ENCODE assay signal across 12 mouse cellular contexts in genomic region chr13:112416410-112417162, GRCm38 (mm10). TPM values are rescaled to one million over a fixed set of nuclear protein-coding genes. Genes with fewer than 3 reads are reported as not detected.
DNase-seq lines count a peak whose midpoint lies in the region; ATAC-seq and TF ChIP-seq lines count a peak whose summit lies in the region.
"Had no signal": no experiment of that assay in that cellular context is flagged by ENCODE, and none has a peak within 500 bp of the region (broad histone marks: within the 10 kb centered on the region; RNA-seq: fewer than 3 reads in every experiment).

No protein-coding gene starts in this region.

- no peak for TF ChIP-seq POLR2A in bone marrow macrophage, adult 2 months (IDR thresholded peaks at IDR 0.05; ENCODE audit: borderline replicate concordance, low read depth, low read length)

- H3K9ac ChIP-seq in heart, embryonic 14.5 days (ENCODE audit: low read length), result no peak overlapping the region
- H3K9ac ChIP-seq in limb, embryonic 11.5 days (ENCODE audit: low read length), result no peak overlapping the region
- H3K9ac ChIP-seq: neural tube, embryonic 12.5 days had no signal

- no peak for ATAC-seq in heart, embryonic 14.5 days (ENCODE audit: insufficient number of reproducible peaks, insufficient read depth, low FRiP score, low read depth)
- 0 out of 2 replicates have a peak, but pooled peaks have one; percentile 70 for ATAC-seq in limb, embryonic 11.5 days (ENCODE audit: insufficient number of reproducible peaks, low FRiP score, low TSS enrichment, low read depth)

- intact Hi-C loops in left cerebral cortex, adult 2 months (cut with DNase I), result no loop called here
- intact Hi-C loops in gastrocnemius, postnatal 36 days (cut with DNase I), result no loop called here

- no peaks in the 10 kb centered on the region for H3K27me3 ChIP-seq in heart, embryonic 14.5 days (ENCODE audit: control insufficient read depth, insufficient read depth, low read length)
- H3K27me3 ChIP-seq in limb, embryonic 11.5 days (ENCODE audit: control insufficient read depth, insufficient read depth, low read length), result no peaks in the 10 kb centered on the region
- H3K27me3 ChIP-seq: neural tube, embryonic 12.5 days had no signal

- H3K27ac ChIP-seq in heart, embryonic 14.5 days (replicated peaks in 1 of 2; ENCODE audit: control insufficient read depth in 1 of 2, insufficient read depth in 1 of 2, low read depth in 2 of 2, low read length in 2 of 2), result peak overlapping the region; percentile 55 to 72; a peak in 3 of 4 replicates
- peak overlapping the region; percentile 30 for H3K27ac ChIP-seq in bone marrow macrophage, adult 2 months (ENCODE audit: insufficient read depth, low read depth, low read length)
- H3K27ac ChIP-seq in limb, embryonic 11.5 days (replicated peaks; ENCODE audit: low read depth, low read length), result peak overlapping the region; percentile 38; the same call in 1 of the 2 replicates
- H3K27ac ChIP-seq in left cerebral cortex, adult 2 months, result no peak overlapping the region
- H3K27ac ChIP-seq: neural tube, embryonic 12.5 days had no signal

- no peak overlapping the region for H3K4me3 ChIP-seq in heart, embryonic 14.5 days (ENCODE audit: control insufficient read depth in 1 of 2, insufficient read depth in 1 of 2, low read depth in 1 of 2, low read length in 2 of 2)
- no peak overlapping the region for H3K4me3 ChIP-seq in bone marrow macrophage, adult 2 months (ENCODE audit: insufficient read depth, low read length)
- no peak overlapping the region for H3K4me3 ChIP-seq in limb, embryonic 11.5 days (ENCODE audit: low read depth, low read length)
- no peak overlapping the region for H3K4me3 ChIP-seq in left cerebral cortex, adult 2 months
- H3K4me3 ChIP-seq: neural tube, embryonic 12.5 days had no signal

- WGBS in heart, embryonic 14.5 days, result 22% methylated on average over 8 of the region's 8 CpGs
- WGBS in limb, embryonic 11.5 days, result 13% methylated on average over 8 of the region's 8 CpGs

- TF ChIP-seq CTCF in bone marrow macrophage, adult 2 months (IDR thresholded peaks at IDR 0.05; ENCODE audit: low read depth, low read length), result no peak
- no peak for TF ChIP-seq CTCF in left cerebral cortex, adult 2 months (IDR thresholded peaks at IDR 0.05)

- H3K4me1 ChIP-seq in heart, embryonic 14.5 days (ENCODE audit: control insufficient read depth in 2 of 2, insufficient read depth in 2 of 2, low read length in 2 of 2), result peaks cover 4 to 20% of the 10 kb centered on the region in 2 experiments
- H3K4me1 ChIP-seq in bone marrow macrophage, adult 2 months (ENCODE audit: control insufficient read depth, insufficient read depth, low read length), result peaks cover 11% of the 10 kb centered on the region
- H3K4me1 ChIP-seq in limb, embryonic 11.5 days (ENCODE audit: control insufficient read depth, insufficient read depth, low read length), result peaks cover 5% of the 10 kb centered on the region; the same call in 1 of the 2 replicates

- H3K4me2 ChIP-seq in heart, embryonic 14.5 days (ENCODE audit: low read length), result no peak overlapping the region
- H3K4me2 ChIP-seq in limb, embryonic 11.5 days (ENCODE audit: low read depth, severe bottlenecking), result no peak overlapping the region
- H3K4me2 ChIP-seq: neural tube, embryonic 12.5 days had no signal

- no peaks in the 10 kb centered on the region for H3K9me3 ChIP-seq in heart, embryonic 14.5 days (ENCODE audit: control insufficient read depth, low read length)
- H3K9me3 ChIP-seq in limb, embryonic 11.5 days (ENCODE audit: control insufficient read depth, low read length), result no peaks in the 10 kb centered on the region
- H3K9me3 ChIP-seq: neural tube, embryonic 12.5 days had no signal

- no peak for DNase-seq in heart, adult 8-10 months (ENCODE audit: low spot score)
- peak; percentile 68 for DNase-seq in 3T3-L1 (ENCODE audit: low read depth, low spot score)
- peak; percentile 37 for DNase-seq in limb, embryonic 11.5 days (ENCODE audit: low spot score)
- DNase-seq in left cerebral cortex, adult 2 months (ENCODE audit: extremely low spot score in 1 of 2, low spot score in 2 of 2), result no peak
- no peak for DNase-seq in urinary bladder, postnatal 25 days (ENCODE audit: low spot score)
- no peak for DNase-seq in gastrocnemius, postnatal 36 days
- DNase-seq: cerebellum, postnatal 36 days; kidney, adult 9 months; thymus, postnatal 25 days had no signal

- H3K36me3 ChIP-seq in heart, embryonic 14.5 days (ENCODE audit: control insufficient read depth, insufficient read depth, low read length), result no peaks in the 10 kb centered on the region
- no peaks in the 10 kb centered on the region for H3K36me3 ChIP-seq in limb, embryonic 11.5 days (ENCODE audit: control insufficient read depth, insufficient read depth, low read length)
- H3K36me3 ChIP-seq: neural tube, embryonic 12.5 days had no signal

RNA-seq across cellular contexts. Expression of gene Il6st, which starts 47.3 kb away (rescaled TPM):
- 57.6 and 60.6 TPM in 2 replicates for polyA plus RNA-seq in heart, embryonic 14.5 days (2014; fragmentation: Nextera tagmentation; extraction: Ambion mirVana)
- 100 to 1,000 TPM; 217 to 273 (median 230) TPM for total RNA-seq in heart, adult 8-10 months (2022)
- polyA plus RNA-seq in bone marrow macrophage, adult 2 months (2012; ENCODE audit: insufficient read depth, insufficient read length, missing spikeins), result 65.3 and 67.2 TPM in 2 replicates
- polyA plus RNA-seq in limb, embryonic 11.5 days (2014; fragmentation: Nextera tagmentation; extraction: Ambion mirVana), result 20.2 and 22.4 TPM in 2 replicates
- 10 to 100 TPM; 73.3 to 80.1 TPM for total RNA-seq in left cerebral cortex, adult 2 months (2021)
- 100 to 1,000 TPM; 124 to 163 TPM for total RNA-seq in gastrocnemius, postnatal 36 days (2021)

Comparison
In these comparisons a context has a peak if more than half of its experiments do, and no peak if none do; other contexts are left out.
1. DNase-seq: peak in 3T3-L1 (single experiment) and limb, embryonic 11.5 days (single experiment); none in heart, adult 8-10 months (single experiment), left cerebral cortex, adult 2 months (0 of 2), urinary bladder, postnatal 25 days (single experiment) and gastrocnemius, postnatal 36 days (0 of 2).